Mouse (Mus musculus): ENCODE measurements around the gene Taf5. TPM values are rescaled to one million over a fixed set of nuclear protein-coding genes. Genes with fewer than 3 reads are reported as not detected.
A peak's percentile ranks its signal among the peaks of the same experiment; 100 is the strongest.

Taf5 gene
- total RNA-seq, 2 experiments from 2014 or later = 6.9 to 7.2 TPM

- no peak for DNase-seq (ENCODE audit: low spot score in 2 of 2)
Measured at GRCm38 (mm10) chr19:47057684-47058083, 9.9 kb upstream of the Taf5 start.

GRCm38 (mm10) chr19:47065860-47066259 is 1.7 kb upstream of the Taf5 start:
- DNase-seq (ENCODE audit: low spot score in 2 of 2) = no peak

GRCm38 (mm10) chr19:47067924-47068611 is 522 bp downstream of the Taf5 start:
- peak; percentile 79 to 83 for DNase-seq (ENCODE audit: low spot score in 2 of 2)

- no peak for DNase-seq (ENCODE audit: low spot score in 2 of 2)
Measured at GRCm38 (mm10) chr19:47088226-47088625, 20.7 kb downstream of the Taf5 start.

- no peak for DNase-seq (ENCODE audit: low spot score in 2 of 2)
Measured at GRCm38 (mm10) chr19:47089718-47090525, 22.4 kb downstream of the Taf5 start.

GRCm38 (mm10) chr19:47090550-47091156 is 23.1 kb downstream of the Taf5 start, which contains the start of the genes Usmg5 and Pdcd11:
Gene Usmg5, minus strand, starts transcription at chr19:47090647.
Gene Pdcd11, plus strand, starts transcription at chr19:47090768.
- DNase-seq (ENCODE audit: low spot score in 2 of 2) = peak; percentile 97

- DNase-seq (ENCODE audit: low spot score in 2 of 2) = no peak
Measured at GRCm38 (mm10) chr19:47101080-47101479, 33.5 kb downstream of the Taf5 start.

- no peak for DNase-seq (ENCODE audit: low spot score in 2 of 2)
Measured at GRCm38 (mm10) chr19:47104641-47105271, 37.2 kb downstream of the Taf5 start.

- no peak for DNase-seq (ENCODE audit: low spot score in 2 of 2)
Measured at GRCm38 (mm10) chr19:47118634-47119033, 51.1 kb downstream of the Taf5 start.

GRCm38 (mm10) chr19:47121054-47121453 is 53.5 kb downstream of the Taf5 start:
- DNase-seq (ENCODE audit: low spot score in 2 of 2) = no peak

GRCm38 (mm10) chr19:47122802-47123201 is 55.3 kb downstream of the Taf5 start:
- DNase-seq (ENCODE audit: low spot score in 2 of 2) = no peak

- no peak for DNase-seq (ENCODE audit: low spot score in 2 of 2)
Measured at GRCm38 (mm10) chr19:47128164-47128563, 60.6 kb downstream of the Taf5 start.

- no peak for DNase-seq (ENCODE audit: low spot score in 2 of 2)
Measured at GRCm38 (mm10) chr19:47128835-47129234, 61.3 kb downstream of the Taf5 start.

GRCm38 (mm10) chr19:47130551-47131125 is 63.1 kb downstream of the Taf5 start:
- no peak for DNase-seq (ENCODE audit: low spot score in 2 of 2)

Other genes starting within 250 kb of the Taf5 start
- gene Ina, start 53.0 kb upstream of the Taf5 start, total RNA-seq (2021) = 100 to 1,000 TPM; 197 to 202 TPM
- gene Nt5c2, start 52.6 kb upstream of the Taf5 start, total RNA-seq (2021) = 10 to 100 TPM; 65.6 to 78.1 TPM
- gene Pcgf6, start 16.8 kb upstream of the Taf5 start, total RNA-seq (2021) = 10 to 100 TPM; 19.7 to 20.4 TPM
- 100 to 1,000 TPM; 805 to 828 TPM for gene Usmg5, start 22.9 kb downstream of the Taf5 start, total RNA-seq (2021)
- 10 to 100 TPM; 18.9 TPM for gene Pdcd11, start 23.0 kb downstream of the Taf5 start, total RNA-seq (2021)
- 1 to 10 TPM; 3.1 to 3.9 TPM for gene Calhm2, start 70.5 kb downstream of the Taf5 start, total RNA-seq (2021)
- not detected for gene Calhm1, start 76.5 kb downstream of the Taf5 start, total RNA-seq (2021)
- not detected for gene Calhm3, start 90.0 kb downstream of the Taf5 start, total RNA-seq (2021)
- gene Neurl1a, start 111.1 kb downstream of the Taf5 start, total RNA-seq (2021) = 100 to 1,000 TPM; 112 to 133 TPM